Mouse (Mus musculus) ES-Bruce4 (cell line): ENCODE results near the gene Atp2b4. TPM values are rescaled to one million over a fixed set of nuclear protein-coding genes. Genes with fewer than 3 reads are reported as not detected.

Experiments used
- H3K27ac ChIP-seq: 2 replicates; pipeline ENCODE4 v1.5.1; 2012; ENCODE audit warnings: low read length, inconsistent platforms; ENCODE audit not compliant: insufficient read depth
- H3K27me3 ChIP-seq: 2 replicates; pipeline ENCODE4 v1.6.1; 2012; ENCODE audit warnings: mild to moderate bottlenecking, low read length, inconsistent platforms; ENCODE audit not compliant: control insufficient read depth, poor library complexity, insufficient read depth, severe bottlenecking
- H3K36me3 ChIP-seq: 2 replicates; pipeline ENCODE4 v1.6.1; 2012; ENCODE audit warnings: inconsistent platforms, mild to moderate bottlenecking, low read length, moderate library complexity; ENCODE audit not compliant: control insufficient read depth, poor library complexity, insufficient read depth, severe bottlenecking
- H3K4me1 ChIP-seq: one replicate; pipeline ENCODE4 v1.8.1; 2011; ENCODE audit warnings: low read length; ENCODE audit not compliant: control insufficient read depth, insufficient read depth
- H3K4me3 ChIP-seq: 2 replicates; pipeline ENCODE4 v1.5.1; 2011; ENCODE audit warnings: low read depth, mild to moderate bottlenecking, low read length
- H3K9ac ChIP-seq: 2 replicates; pipeline ENCODE4 v1.6.1; 2012; ENCODE audit warnings: low read depth, mild to moderate bottlenecking, inconsistent platforms; ENCODE audit not compliant: poor library complexity, severe bottlenecking
- H3K9me3 ChIP-seq: replicated peaks from 2 replicates; pipeline ENCODE4 v1.6.1; 2012; ENCODE audit warnings: mild to moderate bottlenecking, low read length, inconsistent platforms; ENCODE audit not compliant: control insufficient read depth, poor library complexity, insufficient read depth, severe bottlenecking
- CTCF ChIP-seq: IDR thresholded peaks from one replicate; pipeline ENCODE4 v1.8.1; 2011; ENCODE audit warnings: low read depth, low read length
- EP300 ChIP-seq: IDR thresholded peaks from 2 replicates; pipeline ENCODE4 v1.6.1; 2011; ENCODE audit warnings: low read depth, low read length; ENCODE audit not compliant: insufficient read depth
- POLR2A ChIP-seq: IDR thresholded peaks from one replicate; pipeline ENCODE4 v1.8.1; 2011; ENCODE audit warnings: low read length; ENCODE audit not compliant: insufficient read depth
- polyA plus RNA-seq: library from polyadenylated mRNA; stranded (reverse); fragments of >200 nt; gene quantifications from 2 replicates; pipeline ENCODE4 v1.2.4, GENCODE M21; 2011; ENCODE audit warnings: low read depth; ENCODE audit not compliant: missing spikeins, insufficient read depth, insufficient read length

Gene Atp2b4
- polyA plus RNA-seq, 1 experiment = 16.1 TPM

- peaks cover 40% of the 10 kb centered on the region for H3K36me3 ChIP-seq
- TF ChIP-seq POLR2A (no peak), CTCF (no peak)
- peak within 1 kb of the TSS; percentile 87 for H3K4me3 ChIP-seq
- H3K27ac ChIP-seq = peak within 1 kb of the TSS; percentile 83
- H3K4me1 ChIP-seq = peaks cover 9% of the 10 kb centered on the region
- no peaks in the 10 kb centered on the region for H3K9me3 ChIP-seq
- peak within 1 kb of the TSS; percentile 97 for H3K9ac ChIP-seq
- no peaks in the 10 kb centered on the region for H3K27me3 ChIP-seq
Measured at GRCm38 (mm10) chr1:133660466-133661202, 140.2 kb downstream of the Atp2b4 start, which contains the start of gene Zbed6. TSS of gene Zbed6 (minus strand) at chr1:133660885.

DNA sequence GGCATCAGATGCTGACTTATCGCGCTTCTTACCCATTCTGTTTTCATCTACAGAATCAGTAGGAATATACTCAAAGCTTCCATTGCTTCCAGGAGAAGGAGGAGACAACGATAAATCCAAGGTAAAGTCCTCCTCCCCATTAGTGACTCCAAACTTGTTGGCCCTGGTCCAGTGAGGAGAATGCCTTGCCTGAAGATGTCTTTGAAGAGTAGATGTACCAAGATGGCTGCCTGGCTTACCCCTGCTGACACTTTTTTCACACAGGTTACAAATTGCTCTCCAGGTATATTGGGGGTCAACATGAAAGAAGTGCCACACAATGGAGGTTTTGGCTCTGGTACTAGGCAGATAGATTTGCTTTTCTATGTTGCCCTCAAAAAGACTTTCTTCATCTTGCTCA lies 142.0 kb downstream of the Atp2b4 start:
- Histone ChIP-seq H3K27ac (no peak overlapping the region), H3K36me3 (peaks cover 46% of the 10 kb centered on the region), H3K27me3 (no peaks in the 10 kb centered on the region), H3K4me3 (no peak overlapping the region), H3K9ac (no peak overlapping the region), H3K9me3 (no peaks in the 10 kb centered on the region), H3K4me1 (peaks cover 10% of the 10 kb centered on the region)
- no peak for TF ChIP-seq CTCF
- TF ChIP-seq POLR2A = no peak
- TF ChIP-seq EP300 = no peak

GRCm38 (mm10) chr1:133656811-133657210 lies 144.0 kb downstream of the Atp2b4 start:
- Histone ChIP-seq H3K36me3 (peaks cover 55% of the 10 kb centered on the region), H3K9me3 (no peaks in the 10 kb centered on the region), H3K4me3 (no peak overlapping the region), H3K9ac (no peak overlapping the region; the same call in 1 of the 2 replicates), H3K27me3 (no peaks in the 10 kb centered on the region), H3K27ac (no peak overlapping the region), H3K4me1 (peaks cover 7% of the 10 kb centered on the region)
- TF ChIP-seq EP300 = no peak

GRCm38 (mm10) chr1:133653033-133653432 lies 147.8 kb downstream of the Atp2b4 start:
- TF ChIP-seq CTCF (no peak), POLR2A (no peak), EP300 (no peak)

DNA sequence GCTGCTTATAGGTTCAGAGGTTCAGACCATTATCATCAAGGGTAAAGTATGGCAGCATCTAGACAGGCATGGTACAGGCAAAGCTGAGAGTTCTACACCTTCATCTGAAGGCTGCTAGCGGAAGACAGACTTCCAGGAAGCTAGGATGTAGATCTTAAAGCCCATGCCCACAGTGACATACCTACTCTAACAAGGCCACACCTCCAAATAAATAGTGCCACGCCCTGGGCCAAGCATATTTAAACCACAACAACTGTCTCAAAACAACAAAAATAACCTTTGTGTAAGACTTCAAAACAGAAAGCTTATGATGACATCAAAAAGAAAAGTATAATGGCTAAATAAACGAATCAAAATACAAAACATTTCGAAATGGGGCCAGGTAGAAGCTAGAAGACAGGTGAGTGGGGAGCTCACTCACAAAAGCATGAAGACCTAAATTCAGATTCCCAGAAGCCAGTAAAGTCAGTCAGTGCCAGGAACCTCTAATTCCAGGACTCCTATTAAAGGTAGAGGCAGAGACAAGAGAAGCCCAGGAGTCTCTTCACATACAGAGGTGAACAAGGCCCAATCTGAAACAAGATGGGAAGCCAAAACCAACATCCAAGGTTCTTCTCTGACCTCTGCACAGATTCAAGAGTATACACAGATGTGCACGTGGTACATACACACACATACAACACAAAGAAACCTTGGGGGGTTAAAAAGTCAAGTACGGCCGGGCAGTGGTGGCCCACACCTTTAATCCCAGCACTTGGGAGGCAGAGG lies 150.4 kb downstream of the Atp2b4 start:
- peaks cover 62% of the 10 kb centered on the region for H3K36me3 ChIP-seq
- TF ChIP-seq EP300 (no peak), POLR2A (no peak), CTCF (no peak)
- H3K9ac ChIP-seq = no peak overlapping the region
- H3K27me3 ChIP-seq = no peaks in the 10 kb centered on the region
- no peak overlapping the region for H3K4me3 ChIP-seq
- no peaks in the 10 kb centered on the region for H3K9me3 ChIP-seq
- H3K4me1 ChIP-seq = peaks cover 4% of the 10 kb centered on the region
- H3K27ac ChIP-seq = no peak overlapping the region

More at GRCm38 (mm10) chr1:133653033-133653432, 147.8 kb downstream of the Atp2b4 start:
- H3K27me3 ChIP-seq = no peaks in the 10 kb centered on the region
- H3K27ac ChIP-seq = no peak overlapping the region
- H3K4me1 ChIP-seq = peaks cover 4% of the 10 kb centered on the region
- no peaks in the 10 kb centered on the region for H3K9me3 ChIP-seq
- no peak overlapping the region for H3K9ac ChIP-seq
- H3K4me3 ChIP-seq = no peak overlapping the region
- peaks cover 59% of the 10 kb centered on the region for H3K36me3 ChIP-seq

Other genes with a start within 250 kb of the Atp2b4 start
- gene Snrpe, start 190.8 kb downstream of the Atp2b4 start, polyA plus RNA-seq = 434 and 488 TPM in 2 replicates
- 36.9 and 38.4 TPM in 2 replicates for gene Zbed6, start 140.2 kb downstream of the Atp2b4 start, polyA plus RNA-seq
- gene Gm38394, start 139.7 kb downstream of the Atp2b4 start, polyA plus RNA-seq = 79.1 and 81.1 TPM in 2 replicates
- gene Lax1, start 110.9 kb downstream of the Atp2b4 start, polyA plus RNA-seq = 1.4 and 1.5 TPM in 2 replicates
- not detected in 2 replicates for gene Optc, start 107.0 kb upstream of the Atp2b4 start, polyA plus RNA-seq
- gene Prelp, start 120.4 kb upstream of the Atp2b4 start, polyA plus RNA-seq = 0.37 TPM in 1 of 2 replicates, not detected in the other
- gene Fmod, start 236.2 kb upstream of the Atp2b4 start, polyA plus RNA-seq = not detected in 2 replicates